Mouse (Mus musculus) stomach, postnatal 0 days (tissue): ENCODE data around the gene Prkg1.

ENCODE experiments used
- CTCF ChIP-seq: IDR thresholded peaks from 2 replicates; pipeline ENCODE4 v1.5.1; 2016; ENCODE audit warnings: antibody characterized with exemption, low read depth, mild to moderate bottlenecking, moderate library complexity
- EP300 ChIP-seq: optimal IDR thresholded peaks from 2 replicates; pipeline ENCODE3; 2016; ENCODE audit warnings: antibody characterized with exemption

DNA sequence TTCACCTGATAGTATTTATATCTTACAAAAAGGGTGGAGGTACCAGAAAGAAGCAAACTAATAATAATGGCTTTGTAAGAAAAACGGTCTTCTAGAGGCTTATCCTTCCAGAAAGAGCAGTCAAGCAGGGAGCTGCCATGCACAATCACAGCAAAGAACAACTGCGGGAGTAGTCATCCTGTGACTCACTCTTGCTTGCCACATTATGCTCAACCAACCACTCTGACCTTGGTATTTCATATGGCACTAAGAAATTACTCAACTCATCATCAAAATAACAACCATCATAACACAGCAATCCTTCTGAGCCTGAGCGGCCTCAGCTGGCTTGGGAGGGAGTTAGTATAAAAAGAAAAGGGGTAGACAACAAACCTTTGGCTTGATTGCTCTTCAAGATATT lies 379.5 kb downstream of the Prkg1 start:
- TF ChIP-seq CTCF (no peak), EP300 (no peak)
